Mouse (Mus musculus): Measurements from ENCODE around the gene Slc6a17.

DNA sequence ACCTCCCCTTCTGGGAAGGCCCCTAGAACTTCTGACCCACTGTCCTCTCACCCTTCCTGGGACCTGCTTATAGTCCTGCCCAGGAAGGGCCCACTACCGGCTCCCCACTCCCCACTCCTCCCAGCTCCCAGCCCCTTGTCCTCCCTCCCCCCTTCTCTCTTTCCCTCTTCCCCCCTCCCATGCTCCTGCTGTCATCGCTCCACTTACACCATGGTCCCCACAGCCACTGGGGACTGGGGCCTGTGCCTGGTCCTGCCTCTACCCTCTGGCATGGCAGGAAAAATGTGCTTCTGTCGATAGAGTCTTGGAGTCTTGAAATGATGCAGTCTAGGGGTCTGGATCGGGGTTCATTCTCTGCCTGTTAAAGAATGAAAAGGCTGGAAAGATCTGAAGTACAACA is 46.1 kb upstream of the Slc6a17 start:
- TF ChIP-seq NELFE (IDR thresholded peaks at IDR 0.05; ENCODE audit: low read depth, low read length) = no peak
- no peak for TF ChIP-seq CTCF (IDR thresholded peaks at IDR 0.05 in 2 of 3, conservative IDR thresholded peaks at IDR 0.05 in 1 of 3; ENCODE audit: control insufficient read depth in 1 of 3, insufficient read depth in 1 of 3, low read depth in 2 of 3, low read length in 3 of 3, poor library complexity in 1 of 3, severe bottlenecking in 1 of 3)
- TF ChIP-seq E2F4 (IDR thresholded peaks at IDR 0.05; ENCODE audit: borderline replicate concordance, low read depth, low read length) = no peak
- TF ChIP-seq POLR2AphosphoS5 (IDR thresholded peaks at IDR 0.05; ENCODE audit: borderline replicate concordance, low read depth, low read length) = no peak
- no peak for TF ChIP-seq NRF1 (IDR thresholded peaks at IDR 0.05; ENCODE audit: insufficient read depth, low read depth, low read length, poor library complexity, severe bottlenecking)
- no peak for TF ChIP-seq MXI1 (IDR thresholded peaks at IDR 0.05; ENCODE audit: low read depth, low read length)
